Mouse (Mus musculus) cortical plate, adult 2 months (tissue): Measurements from ENCODE around the gene Cpt1b.

Source experiments
- CTCF ChIP-seq: fragments of 200-500 bp; IDR thresholded peaks from 2 replicates; pipeline ENCODE4 v1.5.1; 2011; ENCODE audit warnings: mild to moderate bottlenecking, control low read depth, low read length; ENCODE audit not compliant: insufficient read depth; ENCODE audit errors: extremely low read depth
- POLR2A ChIP-seq: fragments of 200-500 bp; IDR thresholded peaks from 2 replicates; pipeline ENCODE4 v1.6.1; 2011; ENCODE audit warnings: mild to moderate bottlenecking, low read length, control low read depth; ENCODE audit not compliant: insufficient read depth; ENCODE audit errors: extremely low read depth

GRCm38 (mm10) chr15:89373027-89373761 is 52.5 kb downstream of the Cpt1b start:
- peak; percentile 64 for TF ChIP-seq CTCF
- TF ChIP-seq POLR2A = no peak; the same call in 1 of the 2 replicates
